Mouse (Mus musculus) heart, embryonic 10.5 days (tissue): ENCODE measurements around the gene C1rl. TPM values are rescaled to one million over a fixed set of nuclear protein-coding genes. Genes with fewer than 3 reads are reported as not detected.
"Not testable (repeated sequence)": the region's sequence is repeated elsewhere in the genome, so short reads cannot be mapped to it uniquely, and the experiment has no call there.

Experiments
- DNase-seq: peaks from one replicate; pipeline ENCODE4 v3.0.0-alpha.2; 2017; ENCODE audit warnings: low spot score
- H3K27ac ChIP-seq: fragments of 300-500 bp; sonication (generic); 2 replicates; pipeline ENCODE4 v1.5.1; 2016; ENCODE audit warnings: mild to moderate bottlenecking
- H3K27me3 ChIP-seq: fragments of 300-500 bp; sonication (generic); 2 replicates; pipeline ENCODE4 v1.6.1; 2016; ENCODE audit warnings: mild to moderate bottlenecking; ENCODE audit not compliant: poor library complexity, insufficient read depth, severe bottlenecking
- H3K36me3 ChIP-seq: fragments of 300-500 bp; sonication (generic); 2 replicates; pipeline ENCODE4 v1.6.1; 2016; ENCODE audit warnings: mild to moderate bottlenecking, moderate library complexity
- H3K4me1 ChIP-seq: fragments of 300-500 bp; sonication (generic); 2 replicates; pipeline ENCODE4 v1.6.1; 2016; ENCODE audit warnings: mild to moderate bottlenecking
- H3K4me3 ChIP-seq: fragments of 300-500 bp; sonication (generic); 2 replicates; pipeline ENCODE4 v1.5.1; 2016; ENCODE audit warnings: mild to moderate bottlenecking, moderate library complexity
- H3K9me3 ChIP-seq: fragments of 300-500 bp; sonication (generic); 2 replicates; pipeline ENCODE4 v1.6.1; 2016; ENCODE audit warnings: mild to moderate bottlenecking, moderate library complexity
- WGBS: fragments of 180-500 bp; shearing (Covaris S2); methylation state at CpG from one replicate; pipeline ENCODE4 v1.1.7; 2016; 5-methylcytosine and 5-hydroxymethylcytosine counted together
- polyA plus RNA-seq: library from polyadenylated mRNA; unstranded; fragments of >200 nt; fragmentation: Nextera tagmentation; extraction: Ambion mirVana; gene quantifications from 2 replicates; pipeline ENCODE4 v1.2.1, GENCODE M21; 2016

Gene C1rl
- polyA plus RNA-seq, 1 experiment from 2014 or later = 0.83 TPM

DNA sequence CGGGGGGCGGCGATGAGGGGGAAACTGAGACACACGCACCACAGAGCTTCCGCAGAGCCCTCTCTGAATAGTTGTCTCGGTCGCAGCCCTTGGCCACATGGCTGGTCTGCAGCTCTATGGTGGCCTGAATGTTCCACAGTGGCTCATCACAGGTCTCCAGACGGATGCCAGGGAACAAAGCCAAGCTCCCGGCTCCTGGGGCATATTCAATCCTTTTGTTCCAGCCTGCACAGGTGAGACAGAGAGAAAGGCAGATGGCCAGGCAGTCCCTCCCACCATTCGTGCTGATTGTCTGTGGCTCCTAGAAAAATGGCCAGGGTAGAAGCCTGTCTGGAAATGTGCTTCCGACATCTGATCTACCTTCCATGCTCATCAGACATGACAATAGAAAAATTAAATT, 34.4 kb upstream of the C1rl start:
- H3K27me3 ChIP-seq = peaks cover 26% of the 10 kb centered on the region
- H3K4me1 ChIP-seq = peaks cover 6% of the 10 kb centered on the region; the same call in 1 of the 2 replicates
- DNase-seq = no peak
- WGBS = 90% methylated on average over 11 of the region's 11 CpGs
- H3K4me3 ChIP-seq = no peak overlapping the region
- H3K9me3 ChIP-seq = no peaks in the 10 kb centered on the region
- H3K36me3 ChIP-seq = no peaks in the 10 kb centered on the region
- no peak overlapping the region for H3K27ac ChIP-seq

DNA sequence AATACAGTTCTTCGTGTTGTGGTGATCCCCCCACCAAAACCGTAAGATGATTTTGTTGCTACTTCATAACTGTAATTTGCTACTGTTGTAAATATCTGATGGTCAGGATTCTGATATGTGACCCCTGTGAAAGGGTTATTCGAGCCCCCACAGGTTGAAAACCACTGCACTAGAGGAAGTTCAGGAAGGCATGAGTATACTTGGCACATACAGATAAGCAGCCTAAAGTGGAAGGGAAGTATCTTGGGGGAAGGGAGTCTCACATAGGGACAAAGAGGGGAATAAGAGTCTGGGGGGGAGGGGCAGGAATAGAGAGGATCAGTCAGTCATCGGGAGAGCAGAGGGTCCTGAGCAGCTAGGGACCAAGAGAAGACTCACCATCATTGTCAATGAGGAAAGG, 33.5 kb upstream of the C1rl start:
- no peak for DNase-seq
- whole genome bisulfite sequencing = 60% methylated on average over 4 of the region's 4 CpGs
- H3K9me3 ChIP-seq = no peaks in the 10 kb centered on the region
- peaks cover 13% of the 10 kb centered on the region for H3K4me1 ChIP-seq
- no peak overlapping the region for H3K4me3 ChIP-seq
- H3K27ac ChIP-seq = no peak overlapping the region
- no peaks in the 10 kb centered on the region for H3K36me3 ChIP-seq
- H3K27me3 ChIP-seq = peaks cover 35% of the 10 kb centered on the region

DNA sequence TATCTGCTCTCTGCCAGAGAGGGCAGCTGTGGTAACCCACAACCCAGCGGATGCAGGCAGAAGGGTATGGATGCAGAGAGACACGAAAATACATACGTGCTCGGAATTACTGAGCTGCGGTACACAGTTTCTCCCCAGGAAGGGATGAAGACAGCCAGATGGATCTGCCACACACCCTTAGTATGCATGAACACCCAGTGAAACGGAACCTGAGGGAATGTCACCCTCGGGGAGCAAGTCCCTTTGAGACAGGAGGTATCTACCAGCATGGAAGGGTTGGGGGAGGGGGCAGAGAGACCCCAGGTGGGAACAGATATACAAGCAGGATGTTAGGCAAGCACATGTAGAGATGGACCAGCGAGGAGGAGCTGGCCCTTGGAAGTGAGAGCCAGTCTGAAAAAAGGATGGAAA, 29.0 kb upstream of the C1rl start:
- WGBS = 26% methylated on average over 8 of the region's 8 CpGs
- H3K9me3 ChIP-seq = no peaks in the 10 kb centered on the region
- no peak overlapping the region for H3K27ac ChIP-seq
- H3K27me3 ChIP-seq = peaks cover 40% of the 10 kb centered on the region
- no peaks in the 10 kb centered on the region for H3K36me3 ChIP-seq
- H3K4me3 ChIP-seq = peak overlapping the region; percentile 65
- peaks cover 18% of the 10 kb centered on the region for H3K4me1 ChIP-seq
- no peak for DNase-seq

DNA sequence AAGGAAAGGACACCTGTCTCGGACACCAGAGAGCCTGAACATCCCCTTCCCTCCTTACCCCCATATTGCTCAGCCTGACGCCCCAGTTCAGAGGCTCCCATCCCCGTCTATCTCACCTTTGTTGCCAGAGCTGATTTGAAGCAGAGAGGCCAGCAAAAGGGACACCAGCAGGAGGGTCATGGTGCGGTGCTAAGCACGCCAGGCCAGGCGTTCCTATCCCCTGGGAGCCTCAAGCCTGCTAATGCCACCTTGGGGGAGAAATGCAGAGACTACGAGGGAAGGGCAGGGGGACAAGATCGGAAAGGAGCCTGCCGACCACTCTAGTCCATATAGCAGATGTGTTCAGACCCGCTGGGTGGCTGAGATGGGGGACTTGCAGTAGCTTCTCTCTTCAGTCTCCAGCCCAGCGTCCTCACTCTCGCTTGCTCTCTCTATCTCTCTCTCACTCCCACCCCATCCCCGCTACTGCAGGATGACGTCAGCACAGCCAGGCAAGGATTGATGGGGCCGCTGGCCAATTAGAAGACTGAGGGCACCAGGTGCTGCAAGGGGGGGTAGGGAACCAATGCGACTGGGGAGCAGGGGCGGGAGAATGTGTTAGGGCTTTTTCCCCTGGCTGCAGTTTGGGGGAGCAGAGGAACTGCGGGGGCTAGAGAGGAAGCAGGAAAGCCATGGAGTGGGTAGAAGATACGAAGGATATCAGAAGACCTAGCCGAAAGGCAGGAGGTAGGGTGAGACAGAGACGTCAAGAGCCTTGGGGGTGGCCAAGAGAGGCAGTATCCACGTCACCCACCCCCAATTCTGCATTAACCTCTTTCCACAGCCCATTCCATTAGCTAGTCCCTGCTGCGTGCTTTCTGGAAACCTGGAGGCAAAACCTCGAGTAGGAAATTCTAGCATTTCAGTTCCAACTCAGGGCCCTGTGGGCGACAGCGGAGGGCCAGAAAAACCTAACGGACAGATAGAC, 28.3 kb upstream of the C1rl start, which contains the start of gene Clstn3:
TSS of gene Clstn3 (minus strand) at position 490 of the 967 bp plus-strand sequence.
- Histone ChIP-seq H3K27me3 (peaks cover 40% of the 10 kb centered on the region), H3K36me3 (no peaks in the 10 kb centered on the region), H3K9me3 (no peaks in the 10 kb centered on the region), H3K27ac (peak within 1 kb of the TSS; percentile 70), H3K4me1 (peaks cover 16% of the 10 kb centered on the region), H3K4me3 (peak within 1 kb of the TSS; percentile 65)
- WGBS = 6% methylated on average over 27 of the region's 27 CpGs
- peak; percentile 95 for DNase-seq

DNA sequence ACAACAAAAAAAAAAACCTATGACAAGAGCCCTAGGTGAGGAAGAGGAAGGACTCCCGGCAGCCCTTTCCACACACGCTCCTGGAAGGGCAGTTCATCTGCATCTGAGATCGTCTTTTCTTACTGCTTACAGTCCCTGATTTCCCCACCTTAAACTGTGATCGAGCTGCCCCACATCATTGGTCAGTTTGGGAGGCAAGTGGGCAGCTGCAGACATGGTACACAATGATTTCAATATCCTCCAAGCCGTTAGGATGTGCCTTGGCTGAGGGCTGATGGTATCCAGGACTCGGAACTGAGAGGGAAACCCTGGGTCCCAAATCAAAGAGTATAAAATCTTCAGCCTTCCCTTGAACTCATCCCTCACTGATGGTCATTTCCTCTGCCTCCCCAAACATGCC, 27.6 kb upstream of the C1rl start:
- H3K9me3 ChIP-seq = no peaks in the 10 kb centered on the region
- peaks cover 40% of the 10 kb centered on the region for H3K27me3 ChIP-seq
- WGBS = 29% methylated on average over 6 of the region's 6 CpGs
- H3K4me3 ChIP-seq = peak overlapping the region; percentile 65
- no peaks in the 10 kb centered on the region for H3K36me3 ChIP-seq
- no peak for DNase-seq
- H3K4me1 ChIP-seq = peaks cover 13% of the 10 kb centered on the region
- H3K27ac ChIP-seq = no peak overlapping the region

DNA sequence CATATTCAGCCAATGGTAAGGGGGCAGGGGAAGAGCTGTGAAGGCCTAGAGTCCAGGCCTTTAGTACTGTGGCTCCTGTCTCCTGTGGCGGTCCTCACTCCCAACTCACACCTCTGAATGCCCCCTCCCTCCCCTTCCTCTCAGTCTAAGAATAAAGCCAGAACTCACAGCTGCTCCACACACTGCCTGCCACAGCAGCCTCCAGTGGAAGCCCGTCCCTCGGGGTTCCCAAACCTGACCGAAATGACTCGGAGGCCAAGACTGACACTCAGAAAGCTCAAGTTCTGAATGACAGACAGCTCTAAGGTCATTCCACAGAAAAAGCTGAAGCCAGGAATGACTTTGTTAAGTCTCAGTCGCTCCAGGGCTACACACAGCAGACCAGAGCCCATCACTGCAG, 27.2 kb upstream of the C1rl start:
- no peak overlapping the region for H3K27ac ChIP-seq
- H3K36me3 ChIP-seq = no peaks in the 10 kb centered on the region
- H3K4me3 ChIP-seq = 0 out of 2 replicates have a peak overlapping the region, but pooled peaks have one; percentile 65
- H3K9me3 ChIP-seq = no peaks in the 10 kb centered on the region
- WGBS = 40% methylated on average over 6 of the region's 6 CpGs
- H3K4me1 ChIP-seq = peaks cover 13% of the 10 kb centered on the region
- peaks cover 40% of the 10 kb centered on the region for H3K27me3 ChIP-seq
- DNase-seq = no peak

DNA sequence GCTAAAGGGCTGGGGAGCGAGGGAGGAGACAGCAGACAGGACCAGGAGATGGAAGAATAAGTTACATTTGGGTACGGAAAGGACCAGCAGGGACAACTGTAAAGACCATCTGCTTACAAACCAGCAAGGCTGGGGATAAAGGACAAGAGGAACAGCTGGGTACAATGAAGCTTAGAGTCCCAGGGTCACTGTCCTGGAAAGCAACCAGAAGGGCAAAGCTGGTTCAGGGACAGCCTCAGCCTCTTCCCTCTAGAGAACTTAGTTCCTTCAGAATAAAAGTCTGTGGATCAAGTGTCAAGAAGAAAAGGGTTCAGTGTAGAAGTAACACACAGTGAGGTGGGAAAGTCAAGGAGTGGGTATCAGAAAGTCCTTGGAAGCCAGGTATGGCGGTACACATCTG, 21.8 kb upstream of the C1rl start:
- H3K36me3 ChIP-seq = no peaks in the 10 kb centered on the region
- H3K27ac ChIP-seq = no peak overlapping the region
- no peak overlapping the region for H3K4me3 ChIP-seq
- no peaks in the 10 kb centered on the region for H3K27me3 ChIP-seq
- 0 out of 2 replicates have a peak, but pooled peaks cover 6% of the 10 kb centered on the region for H3K4me1 ChIP-seq
- DNase-seq = no peak
- H3K9me3 ChIP-seq = no peaks in the 10 kb centered on the region
- 87% methylated on average over 3 of the region's 3 CpGs for WGBS

DNA sequence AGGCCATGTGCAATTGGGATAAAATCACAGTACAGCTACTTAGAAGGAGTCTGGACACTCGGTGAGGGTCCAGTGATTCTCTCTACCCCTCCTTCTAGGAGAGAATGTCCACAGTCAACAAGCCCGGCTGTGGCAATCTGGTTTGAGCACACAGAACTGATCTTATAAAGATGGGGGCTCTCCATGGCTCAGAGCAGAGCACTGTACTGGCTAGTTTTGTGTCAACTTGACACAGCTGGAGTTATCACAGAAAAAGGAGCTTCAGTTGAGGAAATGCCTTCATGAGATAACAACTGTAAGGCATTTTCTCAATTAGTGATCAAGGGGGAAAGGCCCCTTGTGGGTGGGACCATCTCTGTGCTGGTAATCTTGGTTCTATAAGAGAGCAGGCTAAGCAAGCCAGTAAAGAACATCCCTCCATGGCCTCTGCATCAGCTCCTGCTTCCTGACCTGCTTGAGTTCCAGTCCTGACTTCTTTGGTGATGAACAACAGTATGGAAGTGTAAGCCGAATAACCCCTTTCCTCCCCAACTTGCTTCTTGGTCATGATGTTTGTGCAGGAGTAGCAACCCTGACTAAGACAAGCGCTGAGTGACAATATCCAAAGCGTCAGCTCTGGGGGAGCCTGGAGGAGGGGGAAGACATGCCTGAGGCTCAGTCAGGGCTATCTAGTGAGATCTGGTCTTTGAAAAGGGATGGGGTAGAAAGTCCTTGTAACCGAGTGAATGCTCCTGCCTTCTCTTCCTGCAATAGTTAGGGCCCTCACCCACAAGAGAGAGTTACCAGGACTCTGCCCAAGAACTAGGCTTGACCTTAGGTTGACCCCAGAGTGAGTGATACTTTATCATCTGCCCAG, 20.9 kb upstream of the C1rl start:
- WGBS = 57% methylated on average over 6 of the region's 6 CpGs
- not testable (repeated sequence) for H3K4me3 ChIP-seq

DNA sequence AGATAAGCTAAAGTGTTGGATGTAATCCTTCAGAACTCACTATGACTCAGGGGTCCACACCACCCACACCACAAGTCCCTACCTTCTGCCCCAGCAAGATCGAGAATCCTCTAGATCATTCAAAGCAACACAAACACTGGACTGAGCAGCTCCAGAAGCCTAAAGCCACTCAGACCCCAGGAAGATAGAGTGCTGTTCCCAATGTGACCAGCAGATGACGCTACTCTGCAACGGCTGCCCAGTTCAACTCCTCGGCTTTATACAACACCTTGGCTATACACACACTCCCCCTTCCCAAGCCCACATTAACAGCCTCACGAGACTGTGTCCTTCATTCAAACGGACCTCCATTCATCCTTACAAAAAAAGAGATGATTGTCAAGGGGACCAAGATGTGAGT, 20.1 kb upstream of the C1rl start:
- no peaks in the 10 kb centered on the region for H3K9me3 ChIP-seq
- H3K27me3 ChIP-seq = no peaks in the 10 kb centered on the region
- DNase-seq = no peak
- H3K4me3 ChIP-seq = no peak overlapping the region
- 25% methylated on average over 6 of the region's 6 CpGs for WGBS
- H3K36me3 ChIP-seq = no peaks in the 10 kb centered on the region
- peaks cover 12% of the 10 kb centered on the region for H3K4me1 ChIP-seq
- H3K27ac ChIP-seq = no peak overlapping the region

More for the DNA sequence above, 20.9 kb upstream of the C1rl start:
- not testable (repeated sequence) for H3K4me1 ChIP-seq, H3K9me3 ChIP-seq, H3K27me3 ChIP-seq, DNase-seq, H3K27ac ChIP-seq, H3K36me3 ChIP-seq

DNA sequence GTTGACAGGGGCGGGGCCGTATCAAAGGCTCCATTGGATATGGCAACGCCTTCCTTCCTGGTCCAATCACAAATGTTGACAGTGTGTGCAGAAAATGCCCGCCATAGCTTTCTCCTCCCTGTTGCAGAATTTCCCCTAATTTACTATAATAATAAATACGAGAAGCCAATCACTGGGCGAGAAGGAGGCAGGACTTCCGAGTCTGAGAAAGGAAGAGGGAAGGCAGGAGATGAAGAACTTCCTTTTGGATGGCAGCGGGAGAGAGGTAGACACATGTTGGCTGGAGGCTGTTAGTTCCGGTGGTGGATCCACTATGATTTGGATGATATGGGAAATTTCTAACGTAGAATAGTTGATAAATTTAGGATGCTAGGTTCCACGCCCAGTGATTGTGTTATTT, 18.3 kb upstream of the C1rl start:
- Histone ChIP-seq H3K27me3 (no peaks in the 10 kb centered on the region; the same call in 1 of the 2 replicates), H3K4me3 (no peak overlapping the region), H3K36me3 (no peaks in the 10 kb centered on the region), H3K9me3 (no peaks in the 10 kb centered on the region), H3K4me1 (peaks cover 14% of the 10 kb centered on the region), H3K27ac (no peak overlapping the region)
- 80% methylated on average over 11 of the region's 11 CpGs for WGBS
- no peak for DNase-seq

DNA sequence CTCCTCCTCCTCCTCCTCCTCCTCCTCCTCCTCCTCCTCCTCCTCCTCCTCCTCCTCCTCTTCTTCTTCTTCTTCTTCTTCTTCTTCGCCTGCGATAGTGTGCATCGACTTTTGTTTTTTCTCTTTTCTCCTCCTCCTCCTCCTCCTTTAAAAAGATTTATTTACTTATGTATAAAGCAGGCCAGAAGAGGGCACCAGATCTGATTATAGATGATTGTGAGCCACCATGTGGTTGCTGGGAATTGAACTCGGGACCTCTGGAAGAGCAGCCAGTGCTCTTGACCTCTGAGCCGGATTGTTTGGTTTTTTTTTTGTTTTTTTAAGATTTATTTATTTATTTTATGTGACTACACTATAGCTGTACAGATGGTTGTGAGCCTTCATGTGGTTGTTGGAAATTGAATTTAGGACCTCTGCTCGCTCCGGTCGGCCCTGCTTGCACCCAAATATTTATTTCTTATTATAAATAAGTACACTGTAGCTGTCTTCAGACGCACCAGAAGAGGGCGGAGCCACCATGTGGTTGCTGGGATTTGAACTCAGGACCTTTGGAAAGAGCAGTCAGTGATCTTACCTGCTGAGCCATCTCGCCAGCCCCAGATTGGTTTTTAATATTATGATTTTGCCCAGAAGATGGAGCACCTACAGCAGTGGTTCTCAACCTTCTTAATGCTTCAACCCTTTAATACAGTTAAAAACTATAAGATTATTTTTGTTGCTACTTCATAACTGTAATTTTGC, 17.4 kb upstream of the C1rl start:
- not testable (repeated sequence) for H3K27ac ChIP-seq, H3K9me3 ChIP-seq, H3K27me3 ChIP-seq, H3K36me3 ChIP-seq, DNase-seq, H3K4me3 ChIP-seq
- WGBS = 90% methylated on average over 8 of the region's 11 CpGs
- H3K4me1 ChIP-seq = peaks cover 14% of the 10 kb centered on the region

DNA sequence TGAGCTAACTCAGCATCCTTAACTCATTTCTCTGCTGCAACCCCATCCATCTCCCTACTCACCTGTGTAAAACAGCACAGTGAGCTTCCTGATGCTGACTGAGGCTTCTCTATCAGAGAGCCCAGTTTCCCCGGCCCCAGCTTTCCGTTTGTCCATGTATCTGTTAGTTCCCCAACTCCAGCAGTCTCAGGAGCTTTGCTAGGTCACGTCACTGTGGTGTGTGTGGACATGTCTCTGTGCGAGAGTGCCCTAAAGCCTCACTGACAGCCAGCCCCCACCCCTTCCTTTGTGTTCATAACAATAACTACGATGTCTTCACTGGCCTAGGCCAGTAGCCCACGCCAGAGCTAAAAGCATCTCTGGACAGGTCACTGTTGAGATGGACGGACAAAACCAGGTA, 16.7 kb upstream of the C1rl start:
- DNase-seq = no peak

More for the DNA sequence above, 16.7 kb upstream of the C1rl start:
- 77% methylated on average over 7 of the region's 7 CpGs for WGBS
- no peaks in the 10 kb centered on the region; the same call in 1 of the 2 replicates for H3K27me3 ChIP-seq
- H3K9me3 ChIP-seq = no peaks in the 10 kb centered on the region
- no peaks in the 10 kb centered on the region for H3K36me3 ChIP-seq
- H3K27ac ChIP-seq = no peak overlapping the region
- no peak overlapping the region for H3K4me3 ChIP-seq
- H3K4me1 ChIP-seq = peaks cover 14% of the 10 kb centered on the region
